16 mouse cellular contexts compared by ENCODE assay signal in genomic region chr3:56295578-56295977, GRCm38 (mm10).
"Had no signal": no experiment of that assay in that cellular context is flagged by ENCODE, and none has a peak within 500 bp of the region (broad histone marks: within the 10 kb centered on the region; RNA-seq: fewer than 3 reads in every experiment).

No protein-coding gene starts in this region.

- H3K4me3 ChIP-seq: liver, embryonic 12.5 days; midbrain, embryonic 13.5 days; myocyte; neural tube, embryonic 13.5 days; stomach, embryonic 15.5 days had no signal

- DNase-seq: lung, adult 18-20 months; lung, embryonic 14.5 days; lung, postnatal 10 days; lung, postnatal 4 days; right cerebral cortex, postnatal 14 days; thymus, adult 2 months; thymus, postnatal 25 days; thymus, postnatal 4 days had no signal

- H3K9ac ChIP-seq: liver, embryonic 12.5 days; liver, embryonic 14.5 days; lung, embryonic 14.5 days; midbrain, embryonic 13.5 days; neural tube, embryonic 13.5 days; stomach, embryonic 15.5 days had no signal

- H3K9me3 ChIP-seq: liver, embryonic 12.5 days; midbrain, embryonic 13.5 days; neural tube, embryonic 13.5 days; stomach, embryonic 15.5 days had no signal

- H3K4me2 ChIP-seq: liver, embryonic 12.5 days; lung, embryonic 14.5 days; midbrain, embryonic 11.5 days; midbrain, embryonic 13.5 days; neural tube, embryonic 13.5 days; stomach, embryonic 15.5 days had no signal

- H3K27ac ChIP-seq: liver, embryonic 12.5 days; liver, embryonic 14.5 days; midbrain, embryonic 13.5 days; neural tube, embryonic 13.5 days; stomach, embryonic 15.5 days; stomach, postnatal 0 days had no signal

- H3K27me3 ChIP-seq: liver, embryonic 12.5 days; midbrain, embryonic 13.5 days; neural tube, embryonic 13.5 days; stomach, embryonic 15.5 days had no signal

- H3K36me3 ChIP-seq: liver, embryonic 12.5 days; midbrain, embryonic 13.5 days; neural tube, embryonic 13.5 days; stomach, embryonic 15.5 days had no signal

- ATAC-seq: liver, embryonic 12.5 days; midbrain, embryonic 13.5 days had no signal

- H3K4me1 ChIP-seq: liver, embryonic 12.5 days; midbrain, embryonic 13.5 days; stomach, embryonic 15.5 days had no signal
